Mouse (Mus musculus) retina, adult 2 months (tissue): ENCODE data around the gene Ssh1.
A peak's percentile ranks its signal among the peaks of the same experiment; 100 is the strongest.

Experiments used
- DNase-seq: peaks from one replicate; pipeline ENCODE4 v3.0.0-alpha.2; 2012; ENCODE audit warnings: low read depth, low spot score

The Ssh1 gene

DNA sequence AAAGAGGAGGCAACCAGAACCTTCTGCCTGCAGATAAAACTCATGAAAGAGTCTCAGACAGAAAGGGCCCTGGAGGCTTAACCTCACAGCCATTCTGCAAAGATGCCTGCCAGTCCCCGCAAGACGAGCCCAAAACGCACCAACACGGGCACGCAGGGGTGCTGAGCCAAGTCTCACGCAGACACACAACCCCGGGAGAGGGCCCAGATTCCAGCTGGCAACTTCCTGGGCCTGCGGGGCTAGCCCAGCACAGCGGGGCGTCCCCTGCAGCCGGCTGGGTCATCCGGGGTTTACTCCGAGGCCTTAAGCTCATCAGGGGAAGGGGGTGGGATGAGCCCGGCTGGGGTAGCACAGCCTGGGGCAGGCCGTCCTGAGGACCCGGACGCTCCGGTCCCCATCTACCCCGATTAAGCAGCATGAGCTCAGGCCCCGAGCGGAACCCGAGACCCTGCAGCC, 635 bp downstream of the Ssh1 start:
- peak; percentile 53 for DNase-seq

DNA sequence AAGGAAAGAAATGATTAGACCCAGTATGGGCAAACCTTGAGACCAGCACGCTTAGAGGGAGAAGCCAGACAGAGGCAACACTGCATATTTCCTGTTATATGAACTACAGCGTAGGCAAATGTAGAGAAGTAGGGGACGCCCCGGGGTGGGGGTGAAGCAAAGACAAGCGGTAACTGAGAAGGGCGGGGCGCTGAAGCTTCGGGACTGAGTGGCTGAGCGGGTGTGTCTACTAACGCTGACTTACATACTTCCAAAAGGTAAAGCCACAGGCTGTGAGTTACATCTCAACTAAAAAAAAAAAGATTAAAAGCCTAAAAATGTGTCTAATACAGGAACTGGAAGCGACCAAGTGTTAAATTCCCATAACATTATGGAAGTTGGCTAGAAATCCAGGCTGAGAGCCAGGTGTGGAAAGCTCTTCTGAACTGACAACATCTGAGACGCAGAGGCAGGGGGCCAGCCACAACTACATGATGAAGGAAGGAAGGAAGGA, 1.3 kb downstream of the Ssh1 start:
- DNase-seq = no peak

- no peak for DNase-seq
These were observed 2.6 kb downstream of the Ssh1 start for GRCm38 (mm10) chr5:113991141-113991540.

DNA sequence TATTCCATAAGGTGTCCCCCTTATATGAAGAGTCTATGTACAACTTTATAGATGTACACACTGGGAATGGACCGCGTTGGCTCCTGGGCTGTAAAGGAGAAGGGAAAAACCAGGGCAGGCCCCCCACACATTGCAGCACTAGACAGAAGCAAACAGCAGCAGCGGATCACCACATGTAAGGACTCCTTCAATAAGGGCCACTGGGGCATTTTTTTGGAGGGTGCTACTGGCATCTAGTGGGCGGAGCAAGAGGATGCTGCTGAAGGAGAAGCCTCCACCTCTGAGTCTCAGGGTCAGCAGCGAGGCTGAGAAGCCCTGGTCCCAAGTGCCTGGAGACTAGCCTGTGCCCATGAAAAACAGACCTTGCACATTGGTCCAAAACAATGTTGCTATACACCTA, 3.1 kb downstream of the Ssh1 start:
- no peak for DNase-seq

DNA sequence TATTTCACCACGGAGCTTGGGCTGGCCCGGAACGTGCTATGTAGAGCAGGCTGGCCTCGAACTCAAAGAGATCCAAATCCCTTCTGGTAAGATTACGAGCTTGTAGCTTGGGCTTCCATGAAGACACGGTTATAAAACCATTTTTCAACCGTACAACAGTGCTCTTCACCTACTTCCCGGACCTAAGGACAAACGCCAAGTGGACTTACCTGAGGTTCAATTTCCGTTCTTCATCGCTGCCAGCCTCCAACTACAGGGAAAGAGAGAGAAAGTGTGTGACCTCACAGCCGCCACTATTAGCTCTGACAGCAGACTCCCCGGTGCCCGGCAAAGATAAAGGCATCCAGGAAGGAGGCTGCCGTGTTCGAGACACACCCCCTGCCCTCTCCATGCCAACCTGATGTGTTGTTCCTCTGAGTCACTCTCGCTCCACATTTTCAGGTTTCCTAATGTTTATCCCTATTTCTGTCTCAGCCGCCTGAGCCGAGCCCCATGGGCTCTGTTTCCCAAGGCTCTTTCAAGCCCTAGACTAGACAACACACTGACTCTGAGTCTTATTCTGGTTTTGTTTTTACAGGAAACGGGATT, 4.2 kb downstream of the Ssh1 start:
- no peak for DNase-seq

DNA sequence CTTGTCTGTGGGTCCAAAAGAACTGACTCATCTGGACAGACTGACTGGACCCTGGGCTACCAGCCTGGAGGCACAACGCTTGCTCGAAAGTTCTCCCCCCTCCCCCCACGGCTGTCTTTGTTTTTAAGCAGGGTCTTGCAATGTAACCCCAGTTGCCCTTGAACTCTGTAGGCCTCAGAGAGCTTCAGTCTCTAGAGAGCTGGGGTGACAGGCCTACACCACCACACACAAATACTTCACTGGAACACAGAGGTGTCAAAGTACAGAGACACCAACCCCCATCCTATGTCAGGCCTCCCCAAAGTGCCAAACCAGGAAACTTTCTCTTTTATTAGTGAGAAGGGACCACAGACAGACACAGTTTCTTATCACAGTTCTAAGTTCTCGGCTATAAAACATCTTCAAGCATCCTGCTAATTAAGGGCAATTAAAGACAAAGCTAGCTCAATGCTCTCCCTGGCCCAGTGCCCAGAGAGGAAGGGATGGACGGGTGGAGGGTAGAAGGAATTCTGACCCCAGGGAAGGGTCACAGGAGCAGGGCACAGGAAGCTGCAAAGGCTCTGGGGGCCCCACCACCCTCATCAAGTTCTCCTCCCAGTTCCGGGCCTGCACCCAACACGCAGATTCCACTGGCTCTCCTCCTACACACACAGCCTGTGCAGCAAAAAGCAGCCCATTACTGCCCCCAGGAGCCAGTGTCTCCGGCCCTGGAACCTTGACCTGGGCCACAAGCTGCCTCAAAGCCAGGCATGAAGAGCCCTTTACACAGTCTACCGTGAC, 7.3 kb downstream of the Ssh1 start:
- DNase-seq = no peak

DNA sequence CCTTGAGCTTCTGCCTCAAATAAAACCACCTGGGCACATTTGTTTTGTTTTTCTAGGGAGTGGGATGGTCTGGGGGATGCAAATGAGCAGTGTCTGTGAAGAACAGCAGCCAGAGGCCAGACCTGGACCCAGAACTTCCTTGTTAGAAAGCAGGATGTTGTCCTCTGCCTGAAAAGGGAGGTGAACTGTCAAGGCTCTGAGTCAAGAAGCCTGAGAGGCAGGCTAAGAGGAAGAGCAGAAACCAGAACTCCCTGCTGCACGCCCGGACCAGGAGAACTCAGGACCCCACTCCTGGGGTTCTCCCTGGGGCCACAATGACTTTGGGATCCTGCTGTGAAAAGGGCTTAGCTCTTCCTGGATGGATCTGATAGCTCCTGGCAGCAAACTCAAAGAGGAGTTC, 8.0 kb downstream of the Ssh1 start:
- DNase-seq = no peak

DNA sequence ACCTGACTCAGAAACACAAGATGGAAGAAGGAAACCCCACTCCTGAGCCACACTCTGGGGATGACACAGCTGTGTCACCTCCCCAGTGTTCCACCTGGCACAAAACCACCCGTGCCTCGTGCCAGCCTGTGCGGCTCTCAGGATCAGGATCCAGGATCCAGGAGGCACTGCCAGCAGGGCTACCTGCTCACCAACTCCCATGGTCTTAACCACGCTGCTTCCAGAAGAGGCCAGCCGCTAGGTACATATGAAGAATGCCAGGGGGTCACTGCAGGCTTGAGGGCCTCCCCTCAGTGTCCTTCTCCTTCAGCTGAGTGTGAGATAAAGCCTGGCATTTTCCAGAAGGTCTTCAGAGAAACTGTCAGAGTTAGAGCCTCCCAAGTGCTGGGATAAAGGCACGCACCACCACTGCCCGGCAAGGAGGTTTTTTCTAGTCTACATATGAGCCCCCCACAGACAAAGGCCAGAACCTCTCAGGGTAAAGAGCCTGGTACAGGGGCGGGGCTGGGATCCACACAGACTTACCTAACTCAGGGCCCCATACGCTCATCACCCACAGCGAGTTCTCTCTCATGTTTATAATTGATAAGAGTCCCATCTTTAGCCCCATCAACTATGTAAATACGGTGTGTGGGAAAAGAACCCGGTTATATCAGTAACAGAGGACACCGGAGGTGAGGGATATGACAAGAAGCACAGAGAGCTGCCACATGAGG, 9.5 kb downstream of the Ssh1 start:
- DNase-seq = no peak

GRCm38 (mm10) chr5:113983541-113983940, 10.2 kb downstream of the Ssh1 start:
- DNase-seq = no peak

DNA sequence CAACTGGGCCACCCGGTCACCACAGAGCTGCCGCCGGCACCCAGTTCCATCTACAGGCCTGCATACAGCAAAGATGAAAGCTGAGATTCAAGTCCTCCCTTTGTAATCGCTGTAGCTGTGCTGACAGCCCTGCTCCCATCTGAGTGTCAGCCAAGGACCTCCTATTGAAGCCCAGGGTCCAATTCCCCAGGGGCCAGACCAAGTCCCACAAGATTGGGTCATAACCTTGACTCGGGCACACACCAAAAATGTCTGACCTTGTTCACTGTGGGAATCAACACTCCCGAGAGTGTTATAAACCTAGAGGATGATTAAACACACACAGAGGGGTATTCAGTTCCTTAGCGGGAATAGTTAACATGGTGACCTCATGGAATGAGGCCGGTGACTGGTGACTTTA, 11.9 kb downstream of the Ssh1 start:
- DNase-seq = no peak

DNA sequence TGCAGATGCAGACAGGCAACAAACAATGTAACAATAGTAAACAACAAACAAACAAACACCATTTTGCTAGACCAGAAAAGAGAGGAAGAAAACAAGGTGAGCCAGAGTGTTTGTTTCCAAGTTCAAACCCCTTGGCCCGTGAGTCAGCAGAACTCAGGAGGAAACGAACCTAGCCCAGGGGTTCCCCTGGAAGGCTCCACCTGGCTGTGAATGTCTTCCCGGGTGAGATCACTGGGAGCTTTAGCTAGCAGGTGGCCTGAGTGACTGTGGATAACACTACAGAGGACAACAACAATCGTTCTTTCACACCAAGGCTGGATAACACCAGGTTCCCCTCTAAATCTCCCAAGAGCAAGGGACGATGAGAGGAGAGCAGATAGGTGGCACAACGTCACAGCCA, 12.5 kb downstream of the Ssh1 start:
- no peak for DNase-seq

GRCm38 (mm10) chr5:113980511-113980910, 13.2 kb downstream of the Ssh1 start:
- no peak for DNase-seq

DNA sequence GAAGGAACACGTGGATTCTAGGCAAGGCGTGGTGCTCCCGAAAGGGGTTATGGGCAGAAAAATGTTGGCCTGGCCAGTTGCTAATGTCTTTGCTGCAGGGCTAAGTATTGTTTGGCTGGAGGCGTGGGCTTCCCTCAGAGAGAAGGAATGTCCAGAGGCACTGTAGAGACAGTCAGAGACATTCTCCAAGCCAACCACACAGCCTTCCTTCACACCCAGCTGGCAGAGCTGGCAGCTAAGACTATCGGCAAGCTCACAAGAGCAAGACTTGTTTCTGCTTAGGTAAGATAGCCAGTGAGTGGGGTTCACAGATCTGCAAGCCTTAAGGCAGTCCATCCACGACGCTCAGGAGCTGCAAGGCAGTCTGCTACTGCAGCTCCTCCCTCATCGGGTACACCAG, 16.4 kb downstream of the Ssh1 start:
- DNase-seq = no peak

DNA sequence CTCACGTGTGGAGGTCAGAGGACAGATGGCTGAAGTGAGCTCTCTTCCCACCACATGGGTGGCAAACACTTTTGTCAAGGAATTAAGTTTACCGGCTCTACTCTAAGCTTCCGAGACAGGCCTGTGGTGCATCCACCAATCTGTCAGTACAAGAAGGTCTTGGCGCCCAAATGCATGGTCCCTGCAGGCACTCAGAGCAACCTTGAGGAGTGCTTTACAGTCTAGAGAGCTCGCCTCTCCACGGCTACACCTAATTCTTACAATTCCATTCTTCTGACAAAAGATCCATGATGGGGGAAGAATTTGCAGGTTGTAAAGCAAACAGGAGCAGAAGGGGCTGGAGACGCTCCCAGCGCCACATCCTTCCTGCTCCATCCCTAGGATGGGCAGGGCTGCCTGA, 17.1 kb downstream of the Ssh1 start:
- DNase-seq = no peak

DNA sequence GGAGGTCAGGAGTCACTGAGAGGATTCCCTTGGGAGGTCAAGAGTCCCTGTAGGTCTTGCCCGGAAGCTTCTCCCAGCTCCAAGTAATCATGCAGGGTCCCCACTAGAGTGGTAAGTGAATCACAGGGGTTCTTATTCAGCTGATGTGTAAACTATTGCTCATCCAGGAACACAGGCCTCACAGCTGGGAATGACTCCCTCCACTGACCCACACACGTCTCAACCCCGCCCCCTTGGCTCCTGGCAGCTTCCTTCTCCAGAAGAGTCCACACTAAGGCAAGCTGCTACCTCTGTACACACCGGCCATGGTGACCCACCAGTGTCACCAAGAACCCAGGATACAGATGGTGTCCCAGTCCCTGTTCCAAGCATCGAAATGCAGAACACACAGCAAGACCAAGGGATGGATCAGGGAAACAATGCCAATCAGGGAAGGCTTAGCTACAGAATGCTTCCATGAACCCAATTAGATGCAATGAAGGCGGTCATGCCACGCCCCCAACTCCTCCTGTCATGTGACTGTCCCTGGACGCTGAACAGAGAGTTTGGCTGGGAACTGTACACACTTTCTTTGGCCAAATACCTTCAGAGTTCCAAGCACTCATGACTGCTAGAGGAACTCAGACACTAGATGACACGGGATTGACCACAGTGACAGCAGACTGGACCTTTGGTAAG, 18.0 kb downstream of the Ssh1 start:
- no peak for DNase-seq

GRCm38 (mm10) chr5:113974576-113974975, 19.1 kb downstream of the Ssh1 start:
- DNase-seq = no peak

- no peak for DNase-seq
These were observed 19.9 kb downstream of the Ssh1 start for GRCm38 (mm10) chr5:113973790-113974189.

DNA sequence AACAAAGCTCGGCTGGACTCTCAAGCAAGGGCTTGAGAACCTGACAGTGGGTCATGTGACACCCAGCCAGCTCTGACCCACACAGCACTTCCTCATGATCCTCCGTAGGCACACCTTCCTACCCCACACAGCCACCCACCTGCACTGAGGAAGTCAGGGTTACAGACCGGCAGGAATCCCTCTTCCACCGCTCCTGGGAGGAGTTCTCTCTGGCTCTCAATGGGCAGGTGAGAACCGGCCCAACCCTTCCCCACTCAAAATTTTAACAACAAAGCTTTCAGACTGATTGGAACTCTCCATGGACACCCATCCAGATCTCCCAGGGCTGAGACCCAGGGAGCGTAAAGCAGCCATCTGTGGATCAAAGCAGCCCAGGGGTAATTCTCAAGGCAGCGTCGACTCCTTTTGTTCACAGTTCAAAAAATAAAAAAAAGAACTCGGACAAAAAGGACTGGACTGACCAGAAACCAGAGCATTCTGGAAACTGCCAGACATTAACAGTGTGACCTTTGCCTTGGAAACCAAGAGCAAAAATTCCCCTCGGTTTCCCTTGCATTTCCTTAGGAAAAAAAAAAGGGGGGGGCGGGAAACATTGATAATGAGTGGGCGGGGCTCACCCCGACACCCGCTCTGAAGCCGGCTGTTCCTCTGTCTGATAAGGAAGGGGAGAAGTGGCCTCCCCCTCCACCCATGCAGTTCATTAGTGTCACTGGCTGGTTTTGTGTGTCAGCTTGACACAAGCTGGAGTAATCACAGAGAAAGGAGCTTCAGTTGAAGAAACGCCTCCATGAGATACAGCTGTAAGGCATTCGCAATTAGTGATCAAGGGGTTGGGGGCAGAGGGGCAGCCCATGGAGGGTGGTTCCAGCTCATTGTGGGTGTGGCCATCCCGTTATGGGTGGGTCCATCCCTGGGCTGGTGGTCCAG, 20.8 kb downstream of the Ssh1 start:
- no peak for DNase-seq

GRCm38 (mm10) chr5:113971434-113971960, 22.2 kb downstream of the Ssh1 start:
- no peak for DNase-seq

GRCm38 (mm10) chr5:113968371-113968770, 25.3 kb downstream of the Ssh1 start:
- DNase-seq = no peak
